Mouse (Mus musculus): ENCODE measurements around the gene Rgs7. TPM values are rescaled to one million over a fixed set of nuclear protein-coding genes. Genes with fewer than 3 reads are reported as not detected.

The Rgs7 gene
- total and polyA plus RNA-seq, 2 experiments from 2014 or later = 46.1 to 50.3 TPM

DNA sequence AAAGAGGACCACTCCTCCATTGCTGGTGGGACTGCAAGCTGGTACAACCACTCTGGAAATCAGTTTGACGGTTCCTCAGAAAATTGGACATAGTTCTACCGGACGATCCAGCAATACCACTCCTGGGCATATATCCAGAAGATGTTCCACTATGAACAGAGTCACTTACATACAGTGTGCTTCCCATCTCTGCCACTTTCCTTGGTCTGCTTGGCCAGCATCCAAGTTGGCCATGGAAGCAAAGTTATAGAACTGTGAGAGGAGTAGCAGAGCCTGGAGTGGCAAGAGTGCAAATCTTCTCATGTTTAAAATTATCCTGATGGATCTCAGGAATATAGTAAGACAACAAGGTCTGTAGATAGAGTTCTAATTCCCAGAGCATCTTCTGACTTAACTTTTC, 367.9 kb downstream of the Rgs7 start:
- ATAC-seq (no peak), DNase-seq (no peak)
- whole genome bisulfite sequencing = 79% methylated on average over 3 of the region's 3 CpGs
- Histone ChIP-seq H3K9me3 (ENCODE audit: low read length) (no peaks in the 10 kb centered on the region), H3K4me2 (ENCODE audit: low read depth) (no peak overlapping the region), H3K27me3 (ENCODE audit: insufficient read depth, low read length) (no peaks in the 10 kb centered on the region), H3K36me3 (ENCODE audit: insufficient read depth) (no peaks in the 10 kb centered on the region), H3K4me1 (ENCODE audit: insufficient read depth) (peaks cover 6% of the 10 kb centered on the region; the same call in 1 of the 2 replicates), H3K27ac (ENCODE audit: low read depth, low read length) (no peak overlapping the region), H3K9ac (no peak overlapping the region), H3K4me3 (ENCODE audit: low read depth, low read length) (no peak overlapping the region)
- no peak for TF ChIP-seq CTCF (IDR thresholded peaks at IDR 0.05; ENCODE audit: low read depth)

GRCm38 (mm10) chr1:175118904-175119555, 373.3 kb downstream of the Rgs7 start:
- H3K36me3 ChIP-seq (ENCODE audit: insufficient read depth) = no peaks in the 10 kb centered on the region
- no peak overlapping the region for H3K4me3 ChIP-seq (ENCODE audit: low read depth, low read length)
- peak; percentile 34 for TF ChIP-seq CTCF (IDR thresholded peaks at IDR 0.05; ENCODE audit: low read depth)
- no peaks in the 10 kb centered on the region for H3K9me3 ChIP-seq (ENCODE audit: low read length)
- DNase-seq (peak; percentile 16), ATAC-seq (no peak)
- no peak overlapping the region for H3K4me2 ChIP-seq (ENCODE audit: low read depth)
- no peaks in the 10 kb centered on the region for H3K27me3 ChIP-seq (ENCODE audit: insufficient read depth, low read length)
- H3K9ac ChIP-seq = no peak overlapping the region
- H3K27ac ChIP-seq (ENCODE audit: low read depth, low read length) = no peak overlapping the region
- 64% methylated on average over 4 of the region's 4 CpGs for WGBS
- no peaks in the 10 kb centered on the region for H3K4me1 ChIP-seq (ENCODE audit: insufficient read depth)

GRCm38 (mm10) chr1:175108270-175108860, 383.9 kb downstream of the Rgs7 start:
- H3K4me1 ChIP-seq (ENCODE audit: insufficient read depth) = no peaks in the 10 kb centered on the region
- H3K4me3 ChIP-seq (ENCODE audit: low read depth, low read length) = no peak overlapping the region
- no peaks in the 10 kb centered on the region for H3K27me3 ChIP-seq (ENCODE audit: insufficient read depth, low read length)
- no peaks in the 10 kb centered on the region for H3K9me3 ChIP-seq (ENCODE audit: low read length)
- H3K4me2 ChIP-seq (ENCODE audit: low read depth) = no peak overlapping the region
- no peaks in the 10 kb centered on the region for H3K36me3 ChIP-seq (ENCODE audit: insufficient read depth)
- ATAC-seq = no peak
- H3K27ac ChIP-seq (ENCODE audit: low read depth, low read length) = no peak overlapping the region
- DNase-seq = no peak
- no peak overlapping the region for H3K9ac ChIP-seq
- WGBS = 82% methylated on average over 1 of the region's 1 CpGs
- no peak for TF ChIP-seq CTCF (IDR thresholded peaks at IDR 0.05; ENCODE audit: low read depth)

- no peak for TF ChIP-seq CTCF (IDR thresholded peaks at IDR 0.05; ENCODE audit: low read depth)
- Histone ChIP-seq H3K9me3 (ENCODE audit: low read length) (no peaks in the 10 kb centered on the region), H3K9ac (no peak overlapping the region), H3K4me2 (ENCODE audit: low read depth) (no peak overlapping the region), H3K27me3 (ENCODE audit: insufficient read depth, low read length) (no peaks in the 10 kb centered on the region), H3K4me1 (ENCODE audit: insufficient read depth) (no peaks in the 10 kb centered on the region), H3K36me3 (ENCODE audit: insufficient read depth) (no peaks in the 10 kb centered on the region), H3K27ac (ENCODE audit: low read depth, low read length) (no peak overlapping the region), H3K4me3 (ENCODE audit: low read depth, low read length) (no peak overlapping the region)
- 50% methylated on average over 1 of the region's 1 CpGs for WGBS
- ATAC-seq (no peak), DNase-seq (no peak)
Observed at GRCm38 (mm10) chr1:175106315-175106714, 386.0 kb downstream of the Rgs7 start.

GRCm38 (mm10) chr1:175105426-175105825, 386.9 kb downstream of the Rgs7 start:
- ATAC-seq (no peak), DNase-seq (no peak)
- no peaks in the 10 kb centered on the region for H3K36me3 ChIP-seq (ENCODE audit: insufficient read depth)
- no peak overlapping the region for H3K4me2 ChIP-seq (ENCODE audit: low read depth)
- WGBS = 85% methylated on average over 5 of the region's 5 CpGs
- no peak overlapping the region for H3K27ac ChIP-seq (ENCODE audit: low read depth, low read length)
- no peaks in the 10 kb centered on the region for H3K4me1 ChIP-seq (ENCODE audit: insufficient read depth)
- no peak overlapping the region for H3K9ac ChIP-seq
- no peak for TF ChIP-seq CTCF (IDR thresholded peaks at IDR 0.05; ENCODE audit: low read depth)
- H3K4me3 ChIP-seq (ENCODE audit: low read depth, low read length) = no peak overlapping the region
- no peaks in the 10 kb centered on the region for H3K27me3 ChIP-seq (ENCODE audit: insufficient read depth, low read length)
- H3K9me3 ChIP-seq (ENCODE audit: low read length) = no peaks in the 10 kb centered on the region

DNA sequence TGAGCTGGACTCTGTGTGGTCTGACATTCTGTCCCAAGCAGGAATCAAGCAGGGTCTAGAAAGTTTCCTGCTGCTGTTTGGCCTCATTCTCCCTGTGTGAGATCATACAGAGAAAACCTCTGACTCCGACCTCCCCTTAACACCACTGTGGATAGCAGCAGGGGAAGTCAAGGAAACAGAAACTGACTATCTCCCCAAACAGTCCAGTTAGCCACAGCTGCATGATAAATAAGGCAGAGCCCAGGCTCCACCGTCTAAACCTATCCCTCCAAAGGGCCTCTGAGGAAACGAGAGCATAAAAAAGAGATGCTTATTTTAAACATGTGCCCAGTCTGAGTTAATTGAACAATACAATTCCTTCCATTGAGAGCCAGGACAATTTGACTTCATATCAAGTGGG, 395.3 kb downstream of the Rgs7 start:
- WGBS = 29% methylated on average over 3 of the region's 3 CpGs
- no peak overlapping the region for H3K4me3 ChIP-seq (ENCODE audit: low read depth, low read length)
- H3K9ac ChIP-seq = no peak overlapping the region
- no peaks in the 10 kb centered on the region for H3K27me3 ChIP-seq (ENCODE audit: insufficient read depth, low read length)
- no peaks in the 10 kb centered on the region for H3K36me3 ChIP-seq (ENCODE audit: insufficient read depth)
- no peak overlapping the region for H3K4me2 ChIP-seq (ENCODE audit: low read depth)
- no peak overlapping the region for H3K27ac ChIP-seq (ENCODE audit: low read depth, low read length)
- no peak for TF ChIP-seq CTCF (IDR thresholded peaks at IDR 0.05; ENCODE audit: low read depth)
- H3K9me3 ChIP-seq (ENCODE audit: low read length) = no peaks in the 10 kb centered on the region
- H3K4me1 ChIP-seq (ENCODE audit: insufficient read depth) = no peaks in the 10 kb centered on the region
- DNase-seq (no peak), ATAC-seq (no peak)

GRCm38 (mm10) chr1:175082104-175082503, 410.2 kb downstream of the Rgs7 start:
- no peaks in the 10 kb centered on the region for H3K36me3 ChIP-seq (ENCODE audit: insufficient read depth)
- no peaks in the 10 kb centered on the region for H3K4me1 ChIP-seq (ENCODE audit: insufficient read depth)
- 85% methylated on average over 1 of the region's 1 CpGs for WGBS
- no peak overlapping the region for H3K4me2 ChIP-seq (ENCODE audit: low read depth)
- H3K9me3 ChIP-seq (ENCODE audit: low read length) = no peaks in the 10 kb centered on the region
- H3K4me3 ChIP-seq (ENCODE audit: low read depth, low read length) = no peak overlapping the region
- ATAC-seq = no peak
- DNase-seq = no peak
- H3K27ac ChIP-seq (ENCODE audit: low read depth, low read length) = no peak overlapping the region
- no peaks in the 10 kb centered on the region for H3K27me3 ChIP-seq (ENCODE audit: insufficient read depth, low read length)
- no peak for TF ChIP-seq CTCF (IDR thresholded peaks at IDR 0.05; ENCODE audit: low read depth)
- no peak overlapping the region for H3K9ac ChIP-seq

All from forebrain, postnatal 0 days (tissue).